Mouse (Mus musculus): ENCODE measurements around the gene Gm11492.

DNA sequence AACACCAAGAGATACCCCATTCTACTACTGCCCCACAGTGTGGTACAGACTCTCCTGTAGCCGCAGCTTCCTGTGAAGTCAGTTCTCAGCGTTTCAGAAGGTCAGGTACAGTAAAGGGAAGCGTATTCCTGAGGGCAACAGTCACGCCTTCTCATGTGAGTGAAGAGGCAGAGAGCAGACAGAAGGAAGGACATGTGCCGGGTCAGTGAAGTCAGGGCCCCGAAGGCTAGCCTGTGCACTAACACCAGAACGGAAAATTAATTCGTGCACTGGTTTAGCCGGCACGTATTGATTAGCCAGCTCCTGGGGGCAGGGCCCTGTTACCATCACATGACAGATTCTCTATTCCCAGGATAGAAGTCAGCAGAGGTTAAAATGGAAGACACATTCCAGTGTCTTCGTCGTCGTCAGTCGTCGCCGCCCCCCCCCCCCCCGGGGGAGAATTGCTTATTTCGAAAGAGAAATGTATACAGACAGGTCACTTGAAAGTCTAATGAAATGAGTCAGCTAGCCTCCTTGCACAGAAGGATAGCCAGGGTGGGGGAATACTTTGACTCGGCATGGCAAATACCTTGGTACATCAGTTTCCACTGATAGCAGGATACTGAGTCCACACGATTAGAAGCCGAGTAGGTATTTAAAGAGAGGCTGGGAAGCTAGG is 8.2 kb downstream of the Gm11492 start:
- TF ChIP-seq GATA1 (IDR thresholded peaks at IDR 0.05; ENCODE audit: borderline replicate concordance, low read length), result no peak
- TF ChIP-seq FLI1 (IDR thresholded peaks at IDR 0.05; ENCODE audit: low read length), result no peak
